Mouse (Mus musculus) gastrocnemius, adult 2 months (tissue): ENCODE measurements around the gene Lhfpl4. TPM values are rescaled to one million over a fixed set of nuclear protein-coding genes. Genes with fewer than 3 reads are reported as not detected.
A peak's percentile ranks its signal among the peaks of the same experiment; 100 is the strongest.

ENCODE experiments used
- DNase-seq: peaks from one replicate; pipeline ENCODE4 v3.0.0; 2022
- H3K27ac ChIP-seq: fragments of 200-600 bp; 2 replicates; pipeline ENCODE4 v1.8.1; 2022; ENCODE audit warnings: mild to moderate bottlenecking
- H3K4me3 ChIP-seq: fragments of 200-600 bp; 2 replicates; pipeline ENCODE4 v1.8.1; 2022; ENCODE audit warnings: mild to moderate bottlenecking, moderate library complexity
- CTCF ChIP-seq: fragments of 200-600 bp; IDR thresholded peaks from 2 replicates; pipeline ENCODE4 v1.8.1; 2022; ENCODE audit warnings: antibody characterized with exemption, mild to moderate bottlenecking, moderate library complexity
- intact Hi-C: fragments of 180-260 bp; cut with DNase I; formaldehyde crosslinking; loops from one replicate; pipeline ENCODE4 v1.15.1; 2025
- long read RNA-seq, 2 experiments: library from polyadenylated mRNA; stranded (forward); transcript quantifications; one replicate each; pipeline ENCODE4 v2.0.0; 2021
- total RNA-seq, 2 experiments: library from RNA; stranded (reverse); gene quantifications; 2 replicates each; pipeline ENCODE4 v1.2.3; 2021

Gene Lhfpl4
- total RNA-seq, result under 1 TPM; 0.39 to 0.54 TPM
- long read RNA-seq, experiment 1, result 0 reads
- long read RNA-seq, experiment 2, partial matches to known transcripts, result 1 of 1 reads
- long read RNA-seq, experiment 2, other reads (novel, unspliced or antisense), result 0 of 1 reads

DNA sequence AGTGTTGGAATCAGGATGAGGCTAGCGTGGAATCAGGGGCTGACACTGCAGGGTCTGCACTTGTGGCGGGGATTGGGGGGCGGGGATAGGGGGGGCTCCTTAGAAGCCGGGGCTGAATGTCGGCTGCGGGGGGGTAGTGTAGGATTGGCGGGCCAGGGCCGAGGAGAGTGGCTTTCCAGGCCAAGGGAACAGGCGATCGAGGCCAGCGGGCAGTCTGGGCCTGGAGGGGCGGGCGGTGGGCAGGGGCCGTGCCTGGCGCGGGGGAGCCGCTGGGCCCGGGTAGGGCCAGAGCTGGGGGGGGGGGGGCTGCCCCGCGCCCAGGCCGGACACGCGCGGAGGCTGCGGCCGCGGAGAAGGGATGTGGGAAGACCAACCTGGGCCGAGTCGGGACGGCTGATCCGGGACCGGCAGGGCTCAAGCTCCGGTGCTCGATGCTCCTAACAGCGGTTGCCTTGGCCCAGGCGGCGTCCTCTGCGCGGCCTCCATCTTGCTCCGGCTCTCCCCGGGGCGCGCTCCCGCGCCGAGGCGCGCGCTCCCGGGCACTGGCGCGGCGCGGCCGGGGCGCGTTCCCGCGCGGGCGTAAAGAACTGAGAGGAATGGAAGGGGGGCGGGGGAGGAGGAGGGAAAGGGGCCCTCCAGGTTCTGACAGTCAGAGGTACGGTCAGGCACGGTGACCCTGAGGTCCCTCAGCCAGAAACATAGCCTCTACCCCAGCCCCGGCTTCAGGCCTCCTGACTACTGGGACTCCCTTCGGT lies at the start of gene Lhfpl4:
Gene Lhfpl4 (minus strand): TSS at position 544 of the 755 bp plus-strand sequence.
- no peak for DNase-seq
- peak within 1 kb of the TSS; percentile 75 for H3K4me3 ChIP-seq
- intact Hi-C loops, result no loop called here
- TF ChIP-seq CTCF, result no peak
- no peak within 1 kb of the TSS for H3K27ac ChIP-seq

DNA sequence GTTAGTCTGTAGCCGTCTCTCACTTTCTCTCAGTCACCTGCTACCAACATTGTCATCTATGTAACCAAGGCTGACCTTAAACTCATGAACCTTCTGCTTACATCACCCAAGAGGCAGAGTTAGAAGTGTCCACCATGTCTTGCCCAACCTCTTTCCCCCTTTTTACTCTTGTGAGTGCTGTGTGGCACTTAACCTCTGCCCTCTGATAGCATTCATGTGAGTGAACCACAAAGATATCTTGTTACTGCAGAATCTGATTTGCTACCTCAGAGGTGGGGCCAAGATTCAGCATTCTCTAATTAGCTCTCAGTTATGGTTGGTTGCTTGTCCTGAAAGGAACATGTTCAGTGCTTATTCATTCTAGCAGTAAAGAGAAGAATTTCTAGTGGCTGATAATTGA lies 47.6 kb upstream of the Lhfpl4 start:
- no peak for TF ChIP-seq CTCF

DNA sequence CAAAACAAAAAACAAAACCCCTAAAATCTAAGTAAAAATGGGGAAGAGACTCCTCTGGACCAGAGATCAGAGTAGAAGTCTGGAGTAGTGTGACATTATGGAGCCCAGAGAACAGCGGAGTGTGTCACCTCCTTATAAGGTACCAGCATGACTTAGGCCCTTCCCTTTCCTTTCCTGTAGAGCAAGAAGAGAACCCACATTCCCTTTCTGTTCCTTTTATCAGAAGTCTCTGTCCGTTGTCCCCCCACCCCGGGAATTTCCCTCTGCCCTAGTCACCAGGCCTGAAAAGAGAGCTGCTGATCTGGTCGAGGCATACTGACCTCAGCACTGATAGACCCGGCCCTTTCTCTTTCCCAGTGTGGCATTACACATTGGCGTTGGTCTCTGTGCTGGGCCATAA lies 43.3 kb upstream of the Lhfpl4 start:
- DNase-seq, result no peak
- Histone ChIP-seq H3K27ac (peak overlapping the region; percentile 93), H3K4me3 (peak overlapping the region; percentile 92)
- intact Hi-C loops, result loop anchor here (5.0 kb wide), 1 partner anchor 64 kb away; no protein-coding TSS in a partner anchor
- no peak for TF ChIP-seq CTCF

More for the DNA sequence above, 47.6 kb upstream of the Lhfpl4 start:
- intact Hi-C loops, result no loop called here
- H3K27ac ChIP-seq, result no peak overlapping the region
- DNase-seq, result no peak
- no peak overlapping the region for H3K4me3 ChIP-seq

DNA sequence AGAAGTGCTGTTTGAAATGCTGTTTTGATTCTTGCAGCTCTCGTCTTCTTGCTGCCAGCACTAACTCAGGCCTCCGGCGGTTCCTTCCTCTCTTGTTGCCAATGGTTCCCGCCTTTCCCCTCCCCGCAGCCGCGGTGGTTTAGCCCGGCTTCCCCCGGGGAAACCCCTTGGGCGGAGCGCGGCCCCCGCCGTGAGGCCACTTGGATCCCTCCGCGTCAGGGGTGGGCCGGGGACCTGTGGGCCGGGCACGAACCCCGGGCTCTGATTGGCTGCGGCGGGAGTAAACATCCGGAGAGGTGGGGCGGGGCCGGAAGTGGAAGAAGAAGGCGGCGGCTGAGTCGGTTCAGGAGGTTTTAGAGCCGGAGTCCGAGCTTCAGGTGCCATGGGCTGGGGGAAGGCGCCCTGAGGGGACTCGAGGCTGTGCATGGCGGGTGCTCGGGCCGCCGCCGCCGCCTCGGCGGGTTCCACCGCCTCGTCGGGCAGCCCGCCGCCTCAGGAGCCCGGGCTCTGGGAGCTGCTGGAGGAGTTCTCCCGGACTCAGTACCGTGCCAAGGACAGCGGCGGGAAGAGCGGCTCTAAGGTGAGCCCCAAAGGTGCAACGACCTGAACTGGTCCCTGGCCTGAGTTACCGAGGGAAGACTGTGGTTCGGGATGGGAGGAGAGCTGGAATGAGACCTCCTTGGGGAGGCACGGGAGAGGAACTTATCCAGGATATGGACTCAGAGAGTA lies 42.5 kb upstream of the Lhfpl4 start, which contains the start of gene Mtmr14:
Gene Mtmr14 (plus strand): TSS at position 302 of the 729 bp plus-strand sequence.
- Histone ChIP-seq H3K27ac (peak within 1 kb of the TSS; percentile 93), H3K4me3 (peak within 1 kb of the TSS; percentile 92)
- no peak for TF ChIP-seq CTCF
- intact Hi-C loops, result loop anchor here (2.0 to 5.0 kb wide), 2 partner anchors 65 to 191 kb away; partner anchors contain the start of gene Thumpd3
- DNase-seq, result peak; percentile 100

DNA sequence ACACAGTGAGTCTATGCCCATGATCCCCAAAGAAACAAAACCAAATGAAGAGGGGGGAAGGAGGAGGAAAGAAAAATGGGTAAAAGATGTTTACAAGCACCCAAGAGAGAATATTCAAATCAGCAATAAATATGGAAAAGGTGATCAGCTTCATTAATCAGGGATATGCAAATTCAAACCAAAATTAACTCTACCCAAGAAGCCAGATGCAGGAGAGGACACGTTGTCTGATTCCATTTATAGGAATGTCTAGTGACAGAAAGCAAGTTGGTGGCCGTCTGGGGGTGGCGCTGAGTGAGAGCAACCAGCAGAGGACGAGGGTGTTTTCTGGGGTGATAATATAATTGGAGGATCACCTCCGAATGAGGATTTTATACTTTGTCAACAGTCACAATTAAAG lies 40.0 kb upstream of the Lhfpl4 start:
- no peak for DNase-seq
- no peak overlapping the region for H3K4me3 ChIP-seq
- TF ChIP-seq CTCF, result no peak
- H3K27ac ChIP-seq, result no peak overlapping the region
- intact Hi-C loops, result loop anchor here (5.0 kb wide), 1 partner anchor 67 kb away; no protein-coding TSS in a partner anchor

DNA sequence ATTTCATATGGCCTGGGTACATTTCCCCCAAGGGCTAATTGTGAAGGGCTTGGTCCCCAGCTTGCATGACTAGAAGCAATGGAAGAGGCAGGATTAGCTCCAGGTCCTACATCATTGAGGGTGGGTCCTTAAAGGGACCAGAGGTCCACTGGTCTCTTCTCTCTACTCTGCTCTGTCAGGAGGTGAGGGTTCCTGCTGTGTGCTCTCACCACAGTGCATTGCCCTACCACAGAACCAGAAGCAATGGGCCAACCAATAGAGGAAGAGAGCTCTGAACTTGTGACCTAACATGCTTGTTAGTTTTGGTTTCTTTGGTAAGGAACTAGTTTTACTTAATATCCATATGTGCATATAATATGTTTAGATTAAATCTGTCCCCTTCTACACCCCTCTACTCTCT lies 31.5 kb upstream of the Lhfpl4 start:
- no peak for DNase-seq
- TF ChIP-seq CTCF, result no peak
- Histone ChIP-seq H3K27ac (no peak overlapping the region), H3K4me3 (no peak overlapping the region)
- intact Hi-C loops, result no loop called here

DNA sequence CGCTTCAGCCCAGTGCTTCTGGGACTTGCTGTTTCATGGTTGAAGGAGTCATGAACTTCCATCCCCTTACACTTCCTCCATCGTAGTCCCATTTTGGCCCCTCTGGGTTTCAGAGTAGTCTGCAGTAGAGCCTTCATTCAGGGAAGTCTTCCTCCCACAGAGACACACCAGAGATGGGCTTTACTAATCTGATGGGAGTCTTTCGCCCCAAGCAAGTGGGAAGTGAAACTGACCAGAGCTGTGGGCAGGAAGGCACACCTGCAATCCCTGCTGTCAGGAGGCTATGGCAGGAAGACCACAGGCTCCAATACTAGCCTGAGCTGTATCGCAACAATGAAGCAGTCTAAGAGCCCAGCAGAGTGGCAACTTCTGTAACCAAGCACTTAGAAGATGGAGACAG lies 30.6 kb upstream of the Lhfpl4 start:
- TF ChIP-seq CTCF, result no peak
- H3K27ac ChIP-seq, result no peak overlapping the region
- intact Hi-C loops, result no loop called here
- H3K4me3 ChIP-seq, result no peak overlapping the region
- DNase-seq, result no peak

DNA sequence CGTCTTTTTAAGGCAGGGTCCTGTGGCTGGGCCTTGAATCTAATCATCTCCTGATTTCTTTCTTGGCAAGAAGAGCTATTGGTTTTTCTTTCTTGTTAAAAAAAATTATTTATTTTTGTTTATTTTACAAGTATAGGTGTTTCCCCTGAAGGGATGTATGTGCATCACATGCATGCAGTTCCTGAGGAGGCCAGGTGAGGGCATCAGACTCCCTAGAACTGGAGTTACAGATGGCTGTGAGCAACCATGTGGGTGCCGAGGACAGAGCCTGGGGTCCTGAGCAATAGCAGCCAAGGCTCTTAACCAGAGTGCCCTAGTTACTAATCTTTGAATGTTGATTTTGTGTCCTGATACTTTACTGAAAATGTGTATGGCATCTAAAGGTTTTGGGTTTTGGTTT lies 21.1 kb upstream of the Lhfpl4 start:
- H3K27ac ChIP-seq, result no peak overlapping the region
- no peak for DNase-seq
- intact Hi-C loops, result no loop called here
- TF ChIP-seq CTCF, result 0 out of 2 replicates have a peak, but pooled peaks have one; percentile 1
- no peak overlapping the region for H3K4me3 ChIP-seq

DNA sequence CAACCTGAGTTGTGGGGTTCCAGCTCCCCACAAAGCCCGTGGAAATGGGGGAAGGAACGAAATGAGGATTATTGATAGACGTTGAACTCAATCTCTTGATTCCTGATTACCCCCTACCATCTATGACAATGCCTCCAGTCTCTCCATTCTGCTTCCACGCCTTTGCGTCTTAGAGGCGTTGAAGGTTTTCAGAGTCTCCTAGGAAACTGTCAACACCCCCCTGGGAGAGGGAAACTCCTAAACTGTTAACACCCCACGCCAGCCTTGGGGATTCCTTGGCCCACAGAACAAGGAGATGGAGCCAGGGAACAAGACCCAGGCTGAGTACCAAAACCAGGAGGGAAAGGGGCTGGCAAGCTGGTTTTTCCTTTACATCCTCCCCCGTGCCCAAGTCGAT lies 410 bp upstream of the Lhfpl4 start:
- peak overlapping the region; percentile 75 for H3K4me3 ChIP-seq
- TF ChIP-seq CTCF, result no peak
- no peak for DNase-seq
- intact Hi-C loops, result no loop called here
- H3K27ac ChIP-seq, result no peak overlapping the region

DNA sequence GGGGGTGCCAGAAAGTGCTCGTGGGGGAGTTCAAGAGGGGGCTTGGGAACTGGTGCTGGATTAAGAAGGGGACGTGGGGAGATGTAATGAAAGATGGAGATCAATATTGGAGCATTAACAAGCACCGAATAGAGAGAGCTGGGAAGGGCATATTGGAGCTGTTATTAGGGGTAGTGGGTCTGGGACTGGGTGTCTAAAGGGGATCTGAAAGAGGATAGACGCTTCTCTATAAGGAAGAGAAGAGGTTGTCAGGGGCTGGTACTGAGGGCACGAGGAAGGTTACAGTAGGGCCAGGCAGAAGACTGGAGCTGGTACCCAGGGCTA lies 705 bp downstream of the Lhfpl4 start:
- no peak for TF ChIP-seq CTCF
- H3K27ac ChIP-seq, result no peak overlapping the region
- H3K4me3 ChIP-seq, result peak overlapping the region; percentile 75
- intact Hi-C loops, result no loop called here
- DNase-seq, result no peak

DNA sequence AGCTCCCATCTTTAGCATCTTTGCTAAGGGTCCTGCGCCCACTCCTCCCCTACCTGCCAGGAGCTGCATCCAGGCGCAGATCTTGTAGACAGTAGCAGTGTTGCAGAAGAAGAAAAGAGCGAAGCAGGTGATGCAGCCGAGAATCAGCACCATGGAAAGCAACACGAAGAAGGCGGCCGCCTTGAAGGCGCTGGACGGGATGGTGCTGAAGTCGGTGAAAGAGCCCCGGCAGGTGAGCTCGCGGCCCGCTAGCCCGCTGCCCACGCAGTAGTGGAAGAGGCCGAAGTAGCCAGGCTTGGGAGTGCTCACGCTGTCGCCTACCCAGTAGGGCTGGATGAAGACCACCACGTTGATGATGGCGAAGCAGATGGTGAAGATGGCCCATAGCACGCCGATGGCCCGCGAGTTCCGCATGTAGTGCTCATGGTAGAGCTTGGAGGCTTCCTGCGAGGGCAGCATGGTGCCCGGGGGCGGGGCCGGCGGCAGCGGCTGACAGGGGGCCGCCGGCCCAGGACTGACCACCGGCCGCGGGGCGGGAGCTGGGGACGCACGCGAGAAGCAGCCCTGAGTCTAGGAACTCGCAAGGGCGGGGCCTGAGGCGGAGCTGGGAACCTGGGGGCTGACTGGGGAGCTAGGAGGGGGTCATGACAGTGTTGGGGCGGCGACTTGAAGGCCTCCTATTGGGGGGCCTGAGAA lies 1.3 kb downstream of the Lhfpl4 start:
- no peak for TF ChIP-seq CTCF
- Histone ChIP-seq H3K27ac (no peak overlapping the region), H3K4me3 (peak overlapping the region; percentile 75)
- intact Hi-C loops, result no loop called here
- DNase-seq, result peak; percentile 32

DNA sequence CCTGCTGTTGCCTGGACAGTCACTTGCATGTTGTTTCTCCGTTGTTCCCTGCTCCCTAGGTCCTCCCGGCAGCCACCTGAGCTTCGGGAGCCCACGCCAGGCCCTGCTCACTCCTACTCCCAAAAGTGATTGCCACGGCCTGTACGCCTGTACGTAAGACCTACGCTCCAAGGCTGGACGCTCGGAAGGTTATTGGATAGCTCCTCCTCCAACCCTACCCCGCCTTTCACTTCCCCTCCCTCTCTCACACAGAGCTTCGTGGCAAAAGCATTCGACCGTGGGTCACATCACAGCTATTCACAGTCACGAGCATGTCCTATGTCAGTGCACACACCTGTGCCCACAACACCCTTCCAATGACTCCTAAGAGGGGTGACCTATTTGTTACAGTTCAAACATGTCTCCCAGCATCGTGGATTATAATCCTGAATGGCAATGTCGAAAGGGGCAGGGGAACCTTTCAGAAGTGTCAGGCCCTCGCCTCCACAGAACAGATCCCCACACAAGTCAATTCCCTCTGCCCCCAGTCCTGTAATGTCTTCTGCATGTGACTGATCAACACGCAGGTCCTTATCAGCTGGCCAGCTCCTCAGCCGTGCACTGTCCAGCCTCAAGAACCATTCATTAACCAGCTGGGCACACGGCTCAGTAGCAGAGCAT lies 10.2 kb downstream of the Lhfpl4 start:
- DNase-seq, result no peak
- intact Hi-C loops, result no loop called here
- H3K27ac ChIP-seq, result no peak overlapping the region
- H3K4me3 ChIP-seq, result no peak overlapping the region
- TF ChIP-seq CTCF, result no peak
